Mouse (Mus musculus) lung, adult 2 months (tissue): Measurements from ENCODE around the gene S100pbp.

Experiments used
- CTCF ChIP-seq: fragments of 200-500 bp; IDR thresholded peaks from 2 replicates; pipeline ENCODE4 v1.5.1; 2011; ENCODE audit warnings: mild to moderate bottlenecking, low read length, control low read depth; ENCODE audit not compliant: insufficient read depth
- POLR2A ChIP-seq: fragments of 200-500 bp; IDR thresholded peaks from 2 replicates; pipeline ENCODE4 v1.6.1; 2011; ENCODE audit warnings: low read depth, mild to moderate bottlenecking, control low read depth, low read length, borderline replicate concordance; ENCODE audit errors: extremely low read depth

- TF ChIP-seq CTCF (no peak), POLR2A (no peak)
These were observed 45.0 kb upstream of the S100pbp start for GRCm38 (mm10) chr4:129234488-129234887.
